Mouse (Mus musculus) forebrain, embryonic 16.5 days (tissue): Measurements from ENCODE around the gene Jmjd6. TPM values are rescaled to one million over a fixed set of nuclear protein-coding genes. Genes with fewer than 3 reads are reported as not detected.

Experiments used
- ATAC-seq: fragments of 200-750 bp; cut with Nextera tagmentation; 2 replicates; pipeline ENCODE4 v1.8.0; 2017; ENCODE audit warnings: mild to moderate bottlenecking, moderate library complexity
- H3K27ac ChIP-seq: fragments of 300-500 bp; sonication (generic); 2 replicates; pipeline ENCODE4 v1.5.1; 2014; ENCODE audit warnings: low read length, control low read depth
- H3K27me3 ChIP-seq: fragments of 300-500 bp; sonication (generic); replicated peaks from 2 replicates; pipeline ENCODE4 v1.6.1; 2014; ENCODE audit warnings: low read length; ENCODE audit not compliant: control insufficient read depth, insufficient read depth
- H3K36me3 ChIP-seq: fragments of 300-500 bp; sonication (generic); 2 replicates; pipeline ENCODE4 v1.6.1; 2014; ENCODE audit not compliant: control insufficient read depth, insufficient read depth
- H3K4me1 ChIP-seq: fragments of 300-500 bp; sonication (generic); replicated peaks from 2 replicates; pipeline ENCODE4 v1.6.1; 2014; ENCODE audit warnings: low read length; ENCODE audit not compliant: control insufficient read depth, insufficient read depth
- H3K4me2 ChIP-seq: fragments of 300-500 bp; sonication (generic); 2 replicates; pipeline ENCODE4 v1.6.1; 2014; ENCODE audit warnings: mild to moderate bottlenecking, low read length, control low read depth
- H3K4me3 ChIP-seq: fragments of 300-500 bp; sonication (generic); replicated peaks from 2 replicates; pipeline ENCODE4 v1.5.1; 2014; ENCODE audit warnings: mild to moderate bottlenecking, low read length, control low read depth
- H3K9ac ChIP-seq: fragments of 300-500 bp; sonication (generic); replicated peaks from 2 replicates; pipeline ENCODE4 v1.6.1; 2014; ENCODE audit warnings: low read depth, low read length, control low read depth
- H3K9me3 ChIP-seq: fragments of 300-500 bp; sonication (generic); 2 replicates; pipeline ENCODE4 v1.6.1; 2016; ENCODE audit warnings: low read length; ENCODE audit not compliant: control insufficient read depth
- WGBS: fragments of 180-500 bp; shearing (Covaris S2); extraction: QIAGEN DNeasy Blood & Tissue Kit; methylation state at CpG from one replicate; pipeline ENCODE4 v1.1.7; 2014; 5-methylcytosine and 5-hydroxymethylcytosine counted together
- polyA plus RNA-seq: library from polyadenylated mRNA; unstranded; fragments of >200 nt; fragmentation: Nextera tagmentation; extraction: Ambion mirVana; gene quantifications from 2 replicates; pipeline ENCODE4 v1.2.1, GENCODE M21; 2015

Jmjd6 gene
- polyA plus RNA-seq, 1 experiment from 2014 or later = 71.2 TPM

- ATAC-seq = no peak
- no peak overlapping the region for H3K9ac ChIP-seq
- no peaks in the 10 kb centered on the region for H3K9me3 ChIP-seq
- WGBS = 77% methylated on average over 15 of the region's 15 CpGs
- H3K4me3 ChIP-seq = no peak overlapping the region
- H3K27ac ChIP-seq = no peak overlapping the region
- H3K27me3 ChIP-seq = no peaks in the 10 kb centered on the region
- H3K4me1 ChIP-seq = peaks cover 20% of the 10 kb centered on the region
- H3K36me3 ChIP-seq = no peaks in the 10 kb centered on the region
- no peak overlapping the region for H3K4me2 ChIP-seq
Observed at GRCm38 (mm10) chr11:116806136-116807071, 36.8 kb downstream of the Jmjd6 start.

GRCm38 (mm10) chr11:116802709-116803108 is 40.5 kb downstream of the Jmjd6 start:
- WGBS = 85% methylated on average over 5 of the region's 5 CpGs
- no peak for ATAC-seq
- no peak overlapping the region for H3K9ac ChIP-seq

GRCm38 (mm10) chr11:116801106-116801505 is 42.1 kb downstream of the Jmjd6 start:
- no peak overlapping the region for H3K4me2 ChIP-seq
- H3K36me3 ChIP-seq = no peaks in the 10 kb centered on the region
- no peaks in the 10 kb centered on the region for H3K4me1 ChIP-seq
- no peaks in the 10 kb centered on the region for H3K9me3 ChIP-seq
- no peak overlapping the region for H3K9ac ChIP-seq
- H3K27me3 ChIP-seq = no peaks in the 10 kb centered on the region
- no peak for ATAC-seq
- no peak overlapping the region for H3K27ac ChIP-seq
- no peak overlapping the region for H3K4me3 ChIP-seq
- WGBS = 68% methylated on average over 5 of the region's 5 CpGs

More at GRCm38 (mm10) chr11:116802709-116803108, 40.5 kb downstream of the Jmjd6 start:
- peaks cover 2% of the 10 kb centered on the region; the same call in 1 of the 2 replicates for H3K4me1 ChIP-seq
- no peak overlapping the region for H3K4me3 ChIP-seq
- H3K9me3 ChIP-seq = no peaks in the 10 kb centered on the region
- H3K36me3 ChIP-seq = no peaks in the 10 kb centered on the region
- no peak overlapping the region for H3K27ac ChIP-seq
- H3K4me2 ChIP-seq = no peak overlapping the region
- H3K27me3 ChIP-seq = no peaks in the 10 kb centered on the region

GRCm38 (mm10) chr11:116799364-116799763 is 43.9 kb downstream of the Jmjd6 start:
- 50% methylated on average over 5 of the region's 5 CpGs for WGBS
- no peak overlapping the region for H3K9ac ChIP-seq
- H3K27ac ChIP-seq = no peak overlapping the region
- H3K4me2 ChIP-seq = no peak overlapping the region
- no peak for ATAC-seq
- H3K4me1 ChIP-seq = no peaks in the 10 kb centered on the region
- H3K4me3 ChIP-seq = no peak overlapping the region
- no peaks in the 10 kb centered on the region for H3K9me3 ChIP-seq
- H3K36me3 ChIP-seq = no peaks in the 10 kb centered on the region
- H3K27me3 ChIP-seq = no peaks in the 10 kb centered on the region

Other genes with a start within 250 kb of the Jmjd6 start
- 1.0 and 1.5 TPM in 2 replicates for gene Rhbdf2, start 216.4 kb downstream of the Jmjd6 start, polyA plus RNA-seq
- 2.9 and 3.2 TPM in 2 replicates for gene Prcd, start 189.9 kb downstream of the Jmjd6 start, polyA plus RNA-seq
- 16.6 TPM in 2 replicates for gene Cygb, start 189.1 kb downstream of the Jmjd6 start, polyA plus RNA-seq
- not detected in 2 replicates for gene St6galnac1, start 67.9 kb downstream of the Jmjd6 start, polyA plus RNA-seq
- 6.3 and 7.8 TPM in 2 replicates for gene Mxra7, start 15.4 kb downstream of the Jmjd6 start, polyA plus RNA-seq
- 80.4 and 88.5 TPM in 2 replicates for gene Mettl23, start 171 bp downstream of the Jmjd6 start, polyA plus RNA-seq
- gene Mfsd11, start 9.0 kb upstream of the Jmjd6 start, polyA plus RNA-seq = 46.3 and 55.8 TPM in 2 replicates
- 649 and 700 TPM in 2 replicates for gene Srsf2, start 9.6 kb upstream of the Jmjd6 start, polyA plus RNA-seq
- gene Mgat5b, start 75.4 kb upstream of the Jmjd6 start, polyA plus RNA-seq = 30.0 and 33.0 TPM in 2 replicates